Mouse (Mus musculus) embryonic facial prominence, embryonic 14.5 days (tissue): ENCODE data around the gene Snai3. TPM values are rescaled to one million over a fixed set of nuclear protein-coding genes. Genes with fewer than 3 reads are reported as not detected.
A peak's percentile ranks its signal among the peaks of the same experiment; 100 is the strongest.

Experiments
- ATAC-seq: fragments of 200-750 bp; cut with Nextera tagmentation; 2 replicates; pipeline ENCODE4 v1.8.0; 2017; ENCODE audit warnings: low read depth, moderate number of reproducible peaks, moderate TSS enrichment
- DNase-seq: peaks from one replicate; pipeline ENCODE4 v3.0.0-alpha.2; 2015; ENCODE audit warnings: low spot score
- H3K27ac ChIP-seq: fragments of 300-500 bp; sonication (generic); replicated peaks from 2 replicates; pipeline ENCODE4 v1.5.1; 2014; ENCODE audit warnings: low read depth, mild to moderate bottlenecking, low read length, moderate library complexity
- H3K27me3 ChIP-seq: fragments of 300-500 bp; sonication (generic); replicated peaks from 2 replicates; pipeline ENCODE4 v1.6.1; 2014; ENCODE audit warnings: low read length; ENCODE audit not compliant: control insufficient read depth, insufficient read depth
- H3K36me3 ChIP-seq: fragments of 300-500 bp; sonication (generic); 2 replicates; pipeline ENCODE4 v1.6.1; 2014; ENCODE audit warnings: low read length, mixed read lengths; ENCODE audit not compliant: control insufficient read depth, insufficient read depth
- H3K4me1 ChIP-seq: fragments of 300-500 bp; sonication (generic); 2 replicates; pipeline ENCODE4 v1.6.1; 2014; ENCODE audit warnings: antibody characterized with exemption, low read length; ENCODE audit not compliant: control insufficient read depth, insufficient read depth
- H3K4me2 ChIP-seq: fragments of 300-500 bp; sonication (generic); 2 replicates; pipeline ENCODE4 v1.6.1; 2014; ENCODE audit warnings: low read depth, mild to moderate bottlenecking, low read length, moderate library complexity, mixed read lengths
- H3K4me3 ChIP-seq: fragments of 300-500 bp; sonication (generic); 2 replicates; pipeline ENCODE4 v1.5.1; 2014; ENCODE audit warnings: low read depth, mild to moderate bottlenecking, low read length
- H3K9ac ChIP-seq: fragments of 300-500 bp; sonication (generic); 2 replicates; pipeline ENCODE4 v1.6.1; 2014; ENCODE audit warnings: low read depth, mild to moderate bottlenecking, low read length, moderate library complexity, mixed read lengths
- H3K9me3 ChIP-seq: fragments of 300-500 bp; sonication (generic); 2 replicates; pipeline ENCODE4 v1.6.1; 2016; ENCODE audit warnings: low read length; ENCODE audit not compliant: control insufficient read depth
- WGBS: fragments of 180-500 bp; shearing (Covaris S2); extraction: QIAGEN DNeasy Blood & Tissue Kit; methylation state at CpG from one replicate; pipeline ENCODE4 v1.1.7; 2014; 5-methylcytosine and 5-hydroxymethylcytosine counted together
- polyA plus RNA-seq: library from polyadenylated mRNA; unstranded; fragments of >200 nt; fragmentation: Nextera tagmentation; extraction: Ambion mirVana; gene quantifications from 2 replicates; pipeline ENCODE4 v1.2.1, GENCODE M21; 2014

The Snai3 gene
- polyA plus RNA-seq, 1 experiment from 2014 or later = 4.2 TPM

DNA sequence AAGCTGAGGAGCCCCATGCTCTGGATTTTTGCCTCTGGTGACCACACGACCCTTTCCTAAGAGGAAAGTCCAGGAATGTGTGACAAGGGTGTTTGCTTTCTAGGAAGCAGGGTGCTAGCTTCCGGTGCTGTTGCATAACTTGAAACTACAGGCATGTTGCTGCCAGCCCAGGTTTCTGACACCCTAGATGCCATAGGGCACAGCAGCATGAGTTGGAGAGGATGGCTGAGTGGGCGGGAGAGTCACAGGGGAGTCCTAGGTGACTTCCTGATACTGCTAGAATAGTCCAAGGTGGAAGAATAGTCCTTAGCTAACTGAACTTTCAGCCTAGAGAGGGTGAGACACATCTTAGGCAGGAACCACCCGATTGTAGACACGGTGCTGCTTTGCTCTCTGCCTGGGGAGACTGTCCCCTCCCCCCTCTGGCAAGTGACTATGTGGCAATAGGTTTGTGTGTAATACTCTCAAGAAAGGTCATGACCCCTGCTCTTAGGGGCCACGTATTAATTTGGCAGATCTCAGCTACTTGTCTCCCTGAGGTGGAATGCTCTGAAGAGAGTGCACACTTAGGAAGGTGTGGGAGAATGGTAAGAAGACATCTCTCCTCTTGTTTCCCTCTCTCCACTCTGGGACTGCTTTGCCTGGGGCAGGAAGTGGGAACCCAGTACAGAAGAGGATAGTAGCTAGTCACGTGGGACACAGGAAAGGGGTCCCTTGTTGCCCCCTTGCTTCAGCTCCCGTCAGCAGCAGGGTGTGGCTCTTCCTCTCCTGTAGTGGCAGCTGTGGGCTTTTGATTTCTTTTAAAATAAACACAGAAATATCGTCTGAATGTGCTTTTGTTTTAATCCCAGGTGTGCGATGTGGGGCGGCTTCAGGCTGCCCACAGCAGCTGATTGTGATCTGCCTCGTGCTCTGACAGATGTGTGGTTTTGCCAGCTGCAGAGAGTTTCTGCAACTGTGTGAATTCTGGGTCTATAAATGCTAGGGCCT, 3.4 kb upstream of the Snai3 start:
- WGBS = 36% methylated on average over 12 of the region's 12 CpGs
- Histone ChIP-seq H3K9me3 (no peaks in the 10 kb centered on the region), H3K36me3 (peaks cover 32% of the 10 kb centered on the region), H3K4me2 (no peak overlapping the region), H3K4me1 (peaks cover 5% of the 10 kb centered on the region; the same call in 1 of the 2 replicates), H3K4me3 (no peak overlapping the region), H3K27me3 (peaks cover 26% of the 10 kb centered on the region), H3K27ac (no peak overlapping the region), H3K9ac (no peak overlapping the region)
- ATAC-seq (no peak), DNase-seq (no peak)

GRCm38 (mm10) chr8:122462510-122462909, 2.0 kb upstream of the Snai3 start:
- peaks cover 26% of the 10 kb centered on the region for H3K27me3 ChIP-seq
- peaks cover 21% of the 10 kb centered on the region for H3K36me3 ChIP-seq
- DNase-seq = no peak
- peaks cover 5% of the 10 kb centered on the region; the same call in 1 of the 2 replicates for H3K4me1 ChIP-seq
- ATAC-seq = no peak
- H3K27ac ChIP-seq = no peak overlapping the region
- H3K9me3 ChIP-seq = no peaks in the 10 kb centered on the region
- no peak overlapping the region for H3K4me2 ChIP-seq
- WGBS = 65% methylated on average over 8 of the region's 8 CpGs
- H3K9ac ChIP-seq = no peak overlapping the region
- no peak overlapping the region for H3K4me3 ChIP-seq

DNA sequence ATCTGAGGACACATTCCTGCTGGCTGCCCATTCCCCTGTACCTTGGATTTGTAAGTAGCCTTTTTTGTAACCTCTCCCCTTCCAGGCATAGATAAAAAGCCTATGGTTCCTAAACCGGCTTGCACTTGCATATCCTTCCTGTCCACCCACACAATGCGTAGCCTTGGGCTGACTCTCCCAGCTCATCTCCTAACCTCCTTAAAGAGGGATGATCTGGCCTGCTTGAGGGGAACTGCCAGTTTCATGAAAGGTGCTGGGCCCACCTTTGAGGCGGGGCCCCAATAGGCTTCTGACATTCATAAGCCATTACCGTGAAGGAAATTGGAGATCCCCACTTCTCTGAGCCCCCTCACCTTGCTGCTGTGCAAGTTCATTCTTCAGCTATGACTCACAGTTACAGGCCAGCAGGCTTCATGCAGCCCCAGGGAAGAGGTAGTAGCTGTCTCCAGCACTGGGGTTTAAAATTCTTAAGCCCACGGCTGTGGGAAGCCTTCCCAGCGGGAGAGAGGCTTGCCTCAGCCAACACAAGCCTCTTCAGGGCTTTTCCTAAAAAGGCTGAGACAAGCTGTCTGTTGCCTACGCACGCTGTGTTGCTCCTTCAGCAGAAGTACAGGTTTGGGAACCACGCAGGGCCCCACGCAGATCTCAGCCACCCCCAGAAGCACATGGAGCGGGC, 1.1 kb upstream of the Snai3 start:
- H3K4me1 ChIP-seq = peaks cover 5% of the 10 kb centered on the region; the same call in 1 of the 2 replicates
- ATAC-seq (0 out of 2 replicates have a peak, but pooled peaks have one; percentile 13), DNase-seq (peak; percentile 61)
- H3K36me3 ChIP-seq = peaks cover 12% of the 10 kb centered on the region
- peaks cover 26% of the 10 kb centered on the region for H3K27me3 ChIP-seq
- H3K4me3 ChIP-seq = no peak overlapping the region
- no peaks in the 10 kb centered on the region for H3K9me3 ChIP-seq
- 46% methylated on average over 11 of the region's 11 CpGs for WGBS
- no peak overlapping the region for H3K27ac ChIP-seq
- no peak overlapping the region for H3K9ac ChIP-seq
- no peak overlapping the region for H3K4me2 ChIP-seq

DNA sequence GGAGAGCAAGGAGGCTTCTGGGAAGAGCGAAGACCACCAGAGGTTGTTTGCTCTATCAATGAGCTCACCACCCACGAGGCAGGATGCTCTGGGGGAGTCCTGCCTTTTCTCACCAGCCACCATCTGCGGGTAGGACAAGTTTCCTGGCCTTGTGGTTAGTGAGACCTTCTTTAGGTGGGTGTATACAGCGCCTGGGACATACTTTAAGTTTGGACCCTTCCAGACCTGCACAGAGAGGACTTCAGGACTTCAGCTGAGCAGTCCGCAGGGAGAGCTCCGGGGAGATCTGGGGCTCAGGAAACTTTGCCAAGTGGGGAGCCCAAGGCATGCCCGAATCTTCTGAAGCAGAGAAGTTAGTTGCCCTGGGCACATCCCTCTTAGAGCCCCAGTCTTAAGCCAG, 543 bp downstream of the Snai3 start:
- Histone ChIP-seq H3K27ac (no peak overlapping the region), H3K9me3 (no peaks in the 10 kb centered on the region), H3K36me3 (peaks cover under 1% of the 10 kb centered on the region; the same call in 1 of the 2 replicates), H3K27me3 (peaks cover 26% of the 10 kb centered on the region), H3K4me1 (peaks cover 5% of the 10 kb centered on the region; the same call in 1 of the 2 replicates), H3K9ac (peak overlapping the region; percentile 40; the same call in 1 of the 2 replicates), H3K4me2 (peak overlapping the region; percentile 57), H3K4me3 (peak overlapping the region; percentile 33)
- DNase-seq = no peak
- ATAC-seq = no peak
- WGBS = 27% methylated on average over 6 of the region's 7 CpGs

- no peak overlapping the region for H3K9ac ChIP-seq
- peaks cover 5% of the 10 kb centered on the region; the same call in 1 of the 2 replicates for H3K4me1 ChIP-seq
- no peak for DNase-seq
- 49% methylated on average over 6 of the region's 6 CpGs for WGBS
- H3K27me3 ChIP-seq = peaks cover 26% of the 10 kb centered on the region
- no peak overlapping the region for H3K27ac ChIP-seq
- ATAC-seq = no peak
- no peak overlapping the region for H3K4me3 ChIP-seq
- no peaks in the 10 kb centered on the region for H3K36me3 ChIP-seq
- 0 out of 2 replicates have a peak overlapping the region, but pooled peaks have one; percentile 57 for H3K4me2 ChIP-seq
- no peaks in the 10 kb centered on the region for H3K9me3 ChIP-seq
Measured at GRCm38 (mm10) chr8:122459218-122459900, 1.2 kb downstream of the Snai3 start.

- Histone ChIP-seq H3K27me3 (peaks cover 26% of the 10 kb centered on the region), H3K4me1 (0 out of 2 replicates have a peak, but pooled peaks cover 5% of the 10 kb centered on the region), H3K9ac (no peak overlapping the region), H3K4me2 (no peak overlapping the region), H3K36me3 (no peaks in the 10 kb centered on the region), H3K4me3 (no peak overlapping the region), H3K27ac (no peak overlapping the region), H3K9me3 (no peaks in the 10 kb centered on the region)
- 72% methylated on average over 11 of the region's 11 CpGs for WGBS
- no peak for DNase-seq
- no peak for ATAC-seq
Measured at GRCm38 (mm10) chr8:122457171-122457570, 3.4 kb downstream of the Snai3 start.

- no peak overlapping the region for H3K9ac ChIP-seq
- H3K4me3 ChIP-seq = no peak overlapping the region
- no peaks in the 10 kb centered on the region for H3K4me1 ChIP-seq
- peaks cover 2% of the 10 kb centered on the region for H3K27me3 ChIP-seq
- no peaks in the 10 kb centered on the region for H3K9me3 ChIP-seq
- 88% methylated on average over 6 of the region's 6 CpGs for WGBS
- no peak overlapping the region for H3K27ac ChIP-seq
- no peaks in the 10 kb centered on the region for H3K36me3 ChIP-seq
- ATAC-seq (no peak), DNase-seq (no peak)
- H3K4me2 ChIP-seq = no peak overlapping the region
Measured at GRCm38 (mm10) chr8:122454409-122454808, 6.1 kb downstream of the Snai3 start.

DNA sequence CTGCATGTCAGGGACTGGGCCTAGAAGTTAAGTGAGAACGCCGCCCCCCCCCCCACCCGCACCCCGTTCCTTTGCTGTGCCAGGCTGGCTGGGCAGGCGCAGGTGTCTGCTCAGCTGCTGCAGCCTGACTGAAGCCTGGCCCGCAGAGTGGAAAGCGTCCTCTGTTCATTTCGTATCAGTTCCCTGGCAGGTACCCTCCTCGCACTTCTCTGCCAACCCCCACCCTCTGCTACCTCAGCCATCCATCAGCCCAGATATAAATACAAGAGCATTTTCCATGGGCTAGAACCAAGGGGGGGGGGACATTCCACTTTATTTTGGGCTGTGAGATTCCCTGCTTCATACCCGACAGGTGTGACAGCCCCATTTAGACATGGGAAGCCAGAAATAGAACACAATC, 8.4 kb downstream of the Snai3 start:
- H3K36me3 ChIP-seq = no peaks in the 10 kb centered on the region
- H3K9ac ChIP-seq = no peak overlapping the region
- no peak overlapping the region for H3K4me3 ChIP-seq
- WGBS = 86% methylated on average over 9 of the region's 10 CpGs
- H3K9me3 ChIP-seq = no peaks in the 10 kb centered on the region
- H3K4me2 ChIP-seq = no peak overlapping the region
- H3K4me1 ChIP-seq = no peaks in the 10 kb centered on the region
- no peaks in the 10 kb centered on the region for H3K27me3 ChIP-seq
- DNase-seq (no peak), ATAC-seq (no peak)
- H3K27ac ChIP-seq = no peak overlapping the region
